Mouse (Mus musculus) megakaryocyte-erythroid progenitor cell, adult 5-6 weeks (primary cell): Measurements from ENCODE around the gene Gm10770. TPM values are rescaled to one million over a fixed set of nuclear protein-coding genes. Genes with fewer than 3 reads are reported as not detected.
A peak's percentile ranks its signal among the peaks of the same experiment; 100 is the strongest.
"Not testable (repeated sequence)": the region's sequence is repeated elsewhere in the genome, so short reads cannot be mapped to it uniquely, and the experiment has no call there.

ENCODE experiments used
- ATAC-seq: replicated peaks from 2 replicates; pipeline ENCODE4 v1.8.0; 2016; ENCODE audit warnings: mild to moderate bottlenecking, inconsistent platforms; ENCODE audit not compliant: severe bottlenecking, poor library complexity, low FRiP score, low TSS enrichment
- total RNA-seq, 2 experiments: library from RNA; stranded (forward) in 1 of 2; stranded (reverse) in 1 of 2; fragments of 200-1000, 215-1000 nt in 1 of 2; fragments of >200 nt in 1 of 2; fragmentation: Nextera tagmentation in 1 of 2; gene quantifications; 2 replicates each; pipeline ENCODE4 v1.2.3; 2014 to 2017

Gene Gm10770
- total RNA-seq (2014; fragmentation: Nextera tagmentation) (not detected in 2 replicates), total RNA-seq (2017) (not detected in 2 replicates)

GRCm38 (mm10) chr2:150179579-150179978 lies at the start of gene Gm10770:
Gene Gm10770 (minus strand): TSS chr2:150179679.
- ATAC-seq: not testable (repeated sequence)

- not testable (repeated sequence) for ATAC-seq
Measured at GRCm38 (mm10) chr2:150223263-150223662, 43.8 kb upstream of the Gm10770 start.

- not testable (repeated sequence) for ATAC-seq
Measured at GRCm38 (mm10) chr2:150218363-150218725, 38.9 kb upstream of the Gm10770 start.

GRCm38 (mm10) chr2:150217600-150218362 lies 38.3 kb upstream of the Gm10770 start, which contains the start of gene Zfp937:
Gene Zfp937 (plus strand): TSS chr2:150218073.
- ATAC-seq: peak; percentile 100

- ATAC-seq: not testable (repeated sequence)
Measured at GRCm38 (mm10) chr2:150181570-150181999, 2.1 kb upstream of the Gm10770 start, which contains the start of gene Gm14139. Gene Gm14139 (plus strand): TSS chr2:150181755.

- ATAC-seq: not testable (repeated sequence)
Measured at GRCm38 (mm10) chr2:150181046-150181445, 1.6 kb upstream of the Gm10770 start.

GRCm38 (mm10) chr2:150173833-150174232 lies 5.6 kb downstream of the Gm10770 start:
- ATAC-seq: no peak

GRCm38 (mm10) chr2:150166703-150167102 lies 12.8 kb downstream of the Gm10770 start:
- no peak for ATAC-seq

- peak; percentile 100 for ATAC-seq
Measured at GRCm38 (mm10) chr2:150136435-150136897, 43.0 kb downstream of the Gm10770 start, which contains the start of gene Zfp120. Gene Zfp120 (minus strand): TSS chr2:150136708.

- no peak for ATAC-seq
Measured at GRCm38 (mm10) chr2:150132773-150133172, 46.7 kb downstream of the Gm10770 start.

GRCm38 (mm10) chr2:150132002-150132401 lies 47.5 kb downstream of the Gm10770 start:
- not testable (repeated sequence) for ATAC-seq

Other genes with a start within 250 kb of the Gm10770 start
- gene Zfp120, start 43.0 kb downstream of the Gm10770 start, total RNA-seq (2014; fragmentation: Nextera tagmentation): 6.2 and 9.2 TPM in 2 replicates
- gene Zfp120, start 43.0 kb downstream of the Gm10770 start, total RNA-seq (2017): 9.4 and 33.6 TPM in 2 replicates
- gene Gm14139, start 2.1 kb upstream of the Gm10770 start, total RNA-seq (2014; fragmentation: Nextera tagmentation): 0.40 TPM in 1 of 2 replicates, not detected in the other
- gene Gm14139, start 2.1 kb upstream of the Gm10770 start, total RNA-seq (2017): not detected in 2 replicates
- gene Zfp937, start 38.4 kb upstream of the Gm10770 start, total RNA-seq (2014; fragmentation: Nextera tagmentation): 2.5 TPM in 1 of 2 replicates, not detected in the other
- 0.52 and 2.1 TPM in 2 replicates for gene Zfp937, start 38.4 kb upstream of the Gm10770 start, total RNA-seq (2017)
- 2.3 and 3.2 TPM in 2 replicates for gene Gm21994, start 75.9 kb upstream of the Gm10770 start, total RNA-seq (2014; fragmentation: Nextera tagmentation)
- gene Gm21994, start 75.9 kb upstream of the Gm10770 start, total RNA-seq (2017): 3.6 and 7.5 TPM in 2 replicates
- gene Gm14124, start 77.8 kb upstream of the Gm10770 start, total RNA-seq (2014; fragmentation: Nextera tagmentation): not detected in 2 replicates
- not detected in 2 replicates for gene Gm14124, start 77.8 kb upstream of the Gm10770 start, total RNA-seq (2017)
- gene Gm10130, start 144.0 kb upstream of the Gm10770 start, total RNA-seq (2014; fragmentation: Nextera tagmentation): not detected in 2 replicates
- 15.1 and 22.5 TPM in 2 replicates for gene Gm10130, start 144.0 kb upstream of the Gm10770 start, total RNA-seq (2017)
- gene 3300002I08Rik, start 183.1 kb upstream of the Gm10770 start, total RNA-seq (2014; fragmentation: Nextera tagmentation): 1.5 and 1.6 TPM in 2 replicates
- gene 3300002I08Rik, start 183.1 kb upstream of the Gm10770 start, total RNA-seq (2017): 3.5 TPM in 2 replicates